Mouse (Mus musculus): ENCODE results near the gene 4930519P11Rik. TPM values are rescaled to one million over a fixed set of nuclear protein-coding genes. Genes with fewer than 3 reads are reported as not detected.

The 4930519P11Rik gene
- total RNA-seq, 2 experiments from 2014 or later = 0.71 to 1.3 TPM

DNA sequence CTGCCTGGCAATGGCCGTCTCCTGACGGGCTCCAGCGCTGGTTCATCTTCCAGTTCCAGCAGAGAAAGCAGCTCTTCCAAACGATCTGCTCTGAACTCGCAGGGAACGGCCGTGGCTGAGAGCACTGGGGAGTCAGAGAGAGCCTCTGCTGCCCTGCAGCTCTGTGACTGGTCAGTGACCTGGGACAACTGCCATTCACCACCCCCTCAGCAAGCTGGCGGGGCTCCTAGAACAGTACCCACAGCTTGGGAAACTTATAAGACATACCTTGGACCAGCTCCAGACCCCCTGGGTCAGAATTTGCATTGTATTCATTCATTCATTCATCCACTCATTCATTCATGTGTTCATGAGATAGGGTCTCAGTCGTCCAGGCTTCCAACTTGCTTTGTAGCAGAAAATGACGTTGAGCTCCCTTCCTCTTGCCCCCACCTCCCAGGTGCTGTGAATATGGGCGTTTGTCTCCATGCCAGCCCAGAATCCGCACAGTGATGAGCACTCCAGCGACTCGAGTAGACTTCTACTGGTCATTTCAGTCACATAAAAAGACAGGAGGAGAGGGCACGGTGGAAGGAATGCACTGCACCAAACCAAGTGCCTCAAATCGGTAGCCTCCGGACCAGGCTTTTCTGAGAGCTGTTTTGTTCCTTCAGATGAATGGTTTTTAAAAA is 28.2 kb downstream of the 4930519P11Rik start:
- no peak for DNase-seq (ENCODE audit: low spot score in 2 of 2)

DNA sequence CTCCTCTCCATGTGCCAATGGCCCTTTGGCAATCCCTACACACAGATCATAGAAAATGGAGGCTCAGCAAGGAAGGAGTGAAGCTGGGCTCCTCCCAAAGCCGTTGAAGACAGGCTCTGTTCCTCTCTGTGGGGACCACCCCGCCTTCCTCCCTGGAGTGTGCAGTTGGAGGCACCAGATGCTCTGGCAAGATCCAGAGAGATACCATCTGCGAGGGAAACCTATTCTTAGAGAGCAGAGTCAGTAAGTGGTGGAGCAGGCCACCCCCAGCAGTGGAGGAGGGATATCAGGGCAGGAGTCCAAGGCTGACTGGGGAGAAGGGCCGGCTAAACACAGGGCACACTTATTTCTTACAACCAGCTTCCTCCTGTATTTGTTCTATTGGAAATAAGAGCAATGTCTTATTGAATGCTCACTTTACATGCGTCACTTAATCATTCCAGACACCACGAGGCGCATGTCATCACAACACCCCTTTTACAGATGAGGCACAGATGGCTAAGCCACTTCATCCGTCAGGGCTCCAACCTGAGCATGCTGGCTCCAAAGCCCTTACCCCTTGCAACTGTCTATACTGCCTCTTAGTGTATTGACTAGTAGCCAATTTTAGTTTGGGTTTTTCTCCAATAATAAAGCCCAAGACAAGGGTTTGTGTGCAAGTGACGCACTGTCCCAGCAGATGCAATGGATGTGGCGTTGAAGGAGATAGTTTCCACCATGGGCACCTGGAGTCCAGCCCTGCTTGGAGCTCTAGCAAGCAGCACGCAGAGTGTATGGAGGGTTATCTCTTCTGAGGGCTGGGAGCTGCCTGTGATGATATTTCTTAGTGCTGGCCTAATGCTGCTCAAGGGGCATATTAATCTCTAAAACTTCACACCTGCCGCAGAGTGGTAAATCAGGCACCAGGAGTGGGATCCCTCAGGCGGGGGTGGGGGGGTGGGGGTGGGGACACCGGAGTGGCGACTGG is 29.0 kb downstream of the 4930519P11Rik start:
- no peak for DNase-seq (ENCODE audit: low spot score in 2 of 2)

DNA sequence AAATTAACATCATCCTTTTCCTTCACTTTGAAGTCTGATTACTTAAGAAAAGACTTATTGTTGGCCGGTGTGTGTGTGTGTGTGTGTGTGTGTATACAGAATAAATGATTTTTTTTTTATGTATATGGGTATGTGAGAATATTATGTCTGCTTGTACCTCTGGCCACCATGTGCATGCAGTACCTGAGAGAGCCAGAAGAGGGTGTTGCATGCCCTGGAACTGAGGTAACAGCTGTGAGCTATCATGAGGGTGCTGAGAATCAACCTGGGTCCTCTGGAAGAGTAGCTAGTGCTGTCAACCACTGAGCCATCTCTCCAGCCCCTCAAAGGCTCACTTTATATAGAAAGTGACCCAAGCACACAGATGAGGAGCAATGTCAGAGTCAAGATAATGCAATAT is 31.8 kb downstream of the 4930519P11Rik start:
- DNase-seq (ENCODE audit: low spot score in 2 of 2) = no peak

DNA sequence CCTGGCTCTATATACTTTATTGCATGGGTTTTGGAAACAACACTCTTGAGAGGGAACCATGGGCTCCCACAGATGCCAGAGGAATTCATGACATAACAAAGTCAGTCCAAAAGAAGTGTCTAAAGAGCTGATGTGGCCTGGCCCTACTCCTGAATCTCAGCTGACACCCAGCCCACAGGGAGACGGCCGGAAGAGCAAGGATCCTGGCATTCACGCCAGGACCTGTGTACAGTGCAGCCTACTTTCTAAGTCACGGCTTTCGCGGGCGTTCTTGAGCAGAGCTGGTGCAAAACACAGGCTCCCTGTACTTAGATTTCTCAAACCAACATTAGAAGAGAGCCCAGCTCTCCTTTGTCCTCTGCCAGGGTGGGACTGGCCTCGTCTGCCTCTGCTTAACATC is 32.7 kb downstream of the 4930519P11Rik start:
- no peak for DNase-seq (ENCODE audit: low spot score in 2 of 2)

DNA sequence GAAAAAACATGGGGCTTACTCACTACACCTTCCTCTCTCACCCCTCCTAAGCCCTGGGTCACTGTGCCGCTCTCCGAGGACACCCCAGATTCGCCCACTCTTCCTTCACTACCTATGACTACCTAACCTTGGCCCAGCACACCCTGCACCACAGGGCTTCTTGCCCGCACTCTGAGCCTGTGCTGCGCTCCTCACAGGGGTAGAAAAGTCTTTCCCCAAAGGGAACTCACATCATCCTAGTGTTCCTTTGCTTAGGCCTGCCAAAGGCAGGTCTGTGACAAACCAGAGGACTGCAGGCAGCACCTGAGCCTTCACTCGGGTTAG is 35.5 kb downstream of the 4930519P11Rik start:
- DNase-seq (ENCODE audit: low spot score in 2 of 2) = no peak

DNA sequence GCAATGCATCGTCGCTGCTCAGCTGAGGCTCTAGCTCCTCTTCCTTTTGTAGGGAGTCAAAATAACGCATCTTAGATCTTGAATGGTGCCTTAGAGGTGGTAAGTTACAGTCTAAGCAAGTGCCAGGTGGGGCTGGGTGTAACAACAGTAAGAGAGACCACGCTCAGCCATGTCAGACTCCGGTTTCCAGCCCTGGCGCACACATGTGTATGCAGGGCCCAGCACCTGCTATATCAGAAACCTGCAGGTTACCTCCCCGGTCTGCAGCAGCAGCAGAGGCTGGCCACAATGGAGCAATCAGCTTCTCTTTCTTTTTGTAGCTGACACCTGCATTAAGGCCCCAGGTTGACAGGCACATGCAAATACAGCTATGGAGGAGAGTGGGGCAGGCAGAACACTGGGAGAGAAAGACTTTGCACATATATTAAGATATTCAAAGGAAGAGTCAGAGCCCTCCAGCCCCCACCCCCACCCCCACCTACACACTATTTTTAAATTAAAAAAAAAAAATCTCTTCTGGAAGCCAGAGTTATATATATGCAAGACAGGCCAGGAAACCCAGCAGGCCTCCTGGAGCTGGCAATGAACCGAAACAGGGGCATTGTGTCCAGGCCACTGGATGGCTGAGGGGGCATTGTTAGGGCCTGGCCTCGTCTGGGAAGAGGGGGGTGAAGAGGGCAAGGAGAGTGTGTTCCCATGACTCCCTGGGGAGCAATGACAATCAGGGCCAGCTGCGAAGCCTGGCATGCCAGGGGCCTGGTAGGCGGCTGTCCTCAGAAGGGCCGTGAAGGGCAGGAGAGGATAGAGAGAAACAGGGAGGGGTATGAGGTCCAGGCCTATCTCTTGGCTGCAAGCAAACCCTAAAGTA is 36.1 kb downstream of the 4930519P11Rik start:
- DNase-seq (ENCODE audit: low spot score in 2 of 2) = no peak

DNA sequence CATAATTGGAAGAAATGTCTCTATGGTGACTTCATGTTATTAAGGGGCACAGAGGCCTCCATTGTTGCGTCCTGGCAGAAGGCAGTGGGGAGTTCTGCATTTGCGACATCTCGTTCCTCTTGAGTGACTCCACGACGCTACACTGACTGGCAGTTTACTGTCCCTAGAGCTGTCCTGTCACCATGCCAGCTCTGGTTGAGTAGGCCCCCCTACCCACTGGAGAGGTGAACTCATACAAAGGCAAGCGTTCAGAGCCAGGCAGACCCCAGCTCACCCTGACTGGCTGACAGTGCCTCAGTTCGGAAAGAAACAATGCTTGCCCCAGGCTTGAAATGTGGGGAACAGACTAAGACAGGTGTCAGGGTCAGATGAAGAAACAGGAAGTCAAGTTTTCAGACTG is 39.0 kb downstream of the 4930519P11Rik start:
- DNase-seq (ENCODE audit: low spot score in 2 of 2) = no peak

DNA sequence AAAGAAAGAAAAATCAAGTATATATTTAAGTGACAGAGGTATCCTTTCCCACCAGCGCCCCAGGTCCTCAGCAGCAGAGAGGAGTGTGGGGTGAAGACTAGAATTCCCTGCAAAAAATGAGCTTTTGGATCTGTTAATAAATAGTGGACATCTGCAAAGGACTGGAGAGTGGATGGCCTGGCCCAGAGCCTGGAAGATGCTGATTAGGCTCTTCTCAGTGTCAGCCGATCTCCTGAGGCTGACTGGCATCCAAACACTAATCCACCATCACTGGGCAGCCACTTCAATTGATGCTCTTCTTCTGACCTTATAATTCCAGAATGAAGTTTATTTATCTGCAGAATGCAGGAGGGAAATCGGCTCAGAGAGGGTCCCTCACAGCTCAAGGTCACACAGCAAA is 40.2 kb downstream of the 4930519P11Rik start:
- DNase-seq (ENCODE audit: low spot score in 2 of 2) = no peak

DNA sequence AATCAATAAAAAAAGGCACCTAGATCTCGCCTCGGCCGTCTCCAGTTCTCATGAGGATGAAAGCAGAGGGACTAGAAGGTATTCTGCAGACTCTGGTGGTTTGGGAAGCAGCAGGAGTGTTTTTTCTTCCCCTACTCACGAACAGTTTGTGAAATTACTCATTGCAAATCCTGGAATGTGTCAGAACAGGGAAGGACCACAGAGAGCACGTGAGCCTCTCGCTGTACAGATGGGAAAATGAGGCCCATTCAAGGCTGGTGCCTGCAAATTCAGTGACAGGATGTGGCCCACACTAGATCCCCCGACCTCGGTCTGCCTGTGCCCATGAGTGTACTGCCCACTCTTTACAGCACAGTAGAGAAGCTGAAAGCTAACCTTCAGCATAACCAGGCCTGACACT is 41.3 kb downstream of the 4930519P11Rik start:
- no peak for DNase-seq (ENCODE audit: low spot score in 2 of 2)

DNA sequence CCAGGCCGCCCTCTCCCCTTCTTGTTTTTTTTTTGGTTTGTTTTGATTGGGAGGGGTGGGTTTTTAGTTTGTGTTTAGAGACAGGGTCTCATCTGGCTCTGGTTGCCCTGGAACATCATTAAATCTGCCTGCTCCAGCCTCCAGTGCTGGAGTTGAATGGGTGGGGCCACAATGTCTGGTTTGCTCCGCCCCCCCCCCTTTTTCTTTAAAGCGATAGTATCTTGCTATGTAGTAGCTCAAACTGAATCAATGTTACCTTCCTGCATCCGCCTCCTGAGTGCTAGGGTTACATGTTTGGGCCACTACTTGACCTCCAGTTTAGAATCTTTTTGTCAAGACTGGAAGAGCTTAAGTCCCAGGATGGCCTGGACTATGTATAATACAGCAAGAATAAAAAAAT is 42.0 kb downstream of the 4930519P11Rik start:
- DNase-seq (ENCODE audit: low spot score in 2 of 2) = no peak

DNA sequence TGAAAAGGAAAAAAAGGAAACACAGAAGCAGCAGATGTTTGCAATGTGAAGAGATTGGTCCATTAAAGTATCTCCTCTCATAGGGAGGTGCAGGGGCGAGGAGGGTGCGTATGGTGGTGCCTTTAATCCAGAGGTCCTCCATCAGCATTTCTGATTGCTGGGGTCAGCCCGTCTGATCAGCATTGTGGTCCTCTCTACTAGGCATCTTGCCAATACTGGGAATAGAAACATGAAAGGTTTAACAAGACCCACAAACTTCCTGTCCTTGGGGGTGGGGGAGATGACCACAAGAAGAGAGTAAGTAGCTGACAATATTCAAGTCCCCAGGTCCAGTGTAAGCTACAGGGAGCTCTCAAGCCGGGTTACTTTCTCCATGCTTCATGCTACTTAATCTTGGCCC is 42.6 kb downstream of the 4930519P11Rik start:
- DNase-seq (ENCODE audit: low spot score in 2 of 2) = no peak

DNA sequence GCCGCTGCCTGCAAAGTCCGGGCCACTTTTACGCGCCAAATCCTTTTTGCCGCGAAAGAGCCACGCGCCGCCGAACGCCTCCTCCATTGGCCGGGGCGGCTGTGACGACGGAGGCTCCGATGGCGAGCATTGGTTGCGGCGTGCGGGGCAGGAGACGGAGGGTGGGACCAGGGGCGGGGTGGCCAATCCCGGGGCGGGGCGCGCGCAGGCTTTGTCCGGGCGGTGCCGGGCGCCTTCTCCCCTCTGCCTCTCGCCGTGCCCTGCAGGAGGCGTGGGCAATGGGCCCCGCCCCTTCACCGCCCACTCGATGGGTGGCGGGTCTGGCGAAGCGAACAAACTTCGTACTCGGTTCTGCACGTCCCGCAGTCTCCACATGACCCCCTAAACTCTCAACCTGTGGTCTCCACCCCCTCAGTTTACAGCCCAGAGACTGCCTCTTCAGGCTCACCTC is 43.4 kb downstream of the 4930519P11Rik start, which contains the start of gene E2f1:
Gene E2f1 (minus strand): TSS at position 57 of the 451 bp plus-strand sequence.
- DNase-seq (ENCODE audit: low spot score in 2 of 2) = peak; percentile 91

DNA sequence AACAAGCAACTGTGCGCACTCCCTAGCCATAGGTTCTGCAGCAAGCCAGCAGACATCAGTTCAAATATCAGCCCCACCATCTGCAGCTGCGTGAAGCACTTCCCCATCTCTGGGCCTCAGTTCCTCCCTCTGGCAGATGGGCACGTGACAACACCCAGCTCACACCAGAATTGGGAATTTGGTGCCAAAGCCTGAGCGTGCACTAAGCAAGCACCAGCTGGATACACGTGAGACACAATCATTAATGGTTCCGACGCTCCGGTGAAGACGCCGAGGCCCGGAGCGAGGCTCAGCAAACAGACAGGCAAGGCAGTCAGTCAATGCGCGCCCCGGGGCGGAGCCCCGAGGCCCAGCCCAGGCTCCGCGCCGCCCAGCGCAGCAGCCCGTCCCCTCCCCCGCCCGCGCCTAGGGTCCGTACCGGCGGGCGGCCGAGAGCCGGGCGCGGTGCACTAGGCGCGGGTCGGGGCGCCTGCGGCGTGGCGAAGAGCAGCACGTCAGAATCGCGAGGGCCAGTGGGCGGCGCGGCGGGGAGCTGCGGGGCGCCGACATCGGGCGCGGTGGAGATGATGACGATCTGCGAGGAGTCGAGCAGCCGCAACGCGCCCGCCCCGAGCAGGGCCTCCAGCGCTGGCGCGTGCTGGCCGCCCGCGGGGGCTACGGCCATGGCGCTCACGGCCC is 44.0 kb downstream of the 4930519P11Rik start:
- peak; percentile 37 to 51 for DNase-seq (ENCODE audit: low spot score in 2 of 2)

DNA sequence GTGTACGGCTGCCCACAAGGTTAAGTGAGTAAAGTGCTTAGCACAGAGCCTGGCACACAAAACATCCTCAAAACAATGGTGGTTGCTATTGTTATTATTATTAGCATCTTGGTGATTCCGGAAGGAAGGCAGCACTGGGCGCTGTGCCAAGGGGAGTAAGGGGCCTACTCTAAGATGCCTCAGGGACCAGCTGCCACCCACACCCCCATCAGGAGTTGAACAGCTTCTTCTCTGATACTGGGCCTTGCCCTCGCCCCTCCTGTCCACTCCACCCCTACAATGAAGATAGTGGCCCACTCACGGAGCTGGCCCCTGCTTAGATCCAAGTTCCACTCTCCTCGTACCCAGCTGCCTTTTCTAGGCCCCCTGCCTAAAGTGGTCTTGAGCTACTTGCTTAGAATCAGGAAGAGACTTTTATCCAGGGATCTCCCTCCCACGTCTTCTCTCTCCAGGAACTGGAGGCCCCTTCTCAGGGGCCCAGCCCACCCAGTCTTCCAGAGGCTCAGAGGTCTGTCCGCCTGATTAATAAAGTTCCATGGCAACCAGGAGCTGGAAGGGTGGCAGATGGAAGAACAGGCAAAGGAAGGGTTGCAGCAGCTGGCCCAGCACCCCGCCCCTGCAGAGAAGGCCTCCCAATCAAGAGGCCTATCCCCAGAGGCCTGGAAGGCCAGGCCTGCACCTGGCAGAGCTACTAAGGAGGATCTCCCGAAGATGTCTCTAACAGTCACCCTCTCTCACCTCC is 44.7 kb downstream of the 4930519P11Rik start:
- no peak for DNase-seq (ENCODE audit: low spot score in 2 of 2)

DNA sequence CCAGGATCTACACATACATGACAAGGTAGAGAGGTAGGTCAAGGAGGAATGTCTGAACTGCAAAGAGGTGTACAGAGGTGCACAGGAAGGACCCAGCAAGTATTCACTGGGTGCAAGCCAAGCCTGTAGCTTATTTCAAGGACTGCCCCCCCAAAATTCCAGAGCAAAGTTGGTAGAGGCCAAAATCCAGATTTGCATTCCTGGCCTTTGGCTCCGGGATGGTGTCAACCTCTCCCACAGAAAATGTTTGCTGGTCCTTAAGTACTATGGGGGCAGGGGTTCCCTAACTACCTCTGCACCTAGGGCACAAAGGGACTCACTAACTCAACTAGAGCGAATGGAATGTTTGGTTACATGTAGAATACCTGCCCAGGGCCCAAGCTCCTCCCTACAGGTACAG is 45.5 kb downstream of the 4930519P11Rik start:
- DNase-seq (ENCODE audit: low spot score in 2 of 2) = no peak

DNA sequence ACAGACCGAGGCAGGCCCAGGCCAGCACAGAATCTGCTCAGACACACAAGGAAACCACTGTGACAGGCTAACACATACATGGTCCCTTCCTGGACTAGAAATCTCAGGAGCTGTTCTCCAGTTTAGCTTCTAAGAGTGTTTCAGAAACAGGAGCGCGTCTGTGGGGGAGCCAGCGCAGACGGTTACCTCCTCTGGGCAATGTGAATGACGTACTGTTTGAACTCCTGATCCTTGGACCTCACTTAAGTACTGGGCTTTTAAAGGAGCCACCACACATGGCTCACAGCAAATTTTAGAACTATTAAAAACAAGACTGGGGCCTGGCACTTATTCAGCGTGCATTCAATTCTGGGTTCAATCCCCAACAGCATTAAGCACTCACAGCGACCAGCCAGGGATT is 46.6 kb downstream of the 4930519P11Rik start:
- DNase-seq (ENCODE audit: low spot score in 2 of 2) = no peak

DNA sequence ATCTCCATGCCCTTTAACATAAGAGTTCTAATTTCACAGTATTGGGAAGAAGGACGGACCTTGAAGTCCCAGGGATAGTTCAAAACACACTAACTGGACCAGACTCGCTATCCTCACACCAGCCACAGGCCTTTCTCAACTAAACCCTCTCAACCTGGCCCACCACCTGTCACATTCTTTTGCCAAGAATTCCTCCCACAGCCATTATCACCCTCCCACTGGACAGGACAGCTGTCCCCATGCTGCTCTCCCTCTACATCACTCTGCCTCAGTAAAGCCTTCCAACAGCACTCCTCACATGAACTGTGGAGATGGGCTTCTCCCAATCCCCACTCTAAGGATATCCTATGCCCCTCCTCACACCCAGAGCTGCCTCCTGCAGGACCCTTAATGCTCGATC is 47.7 kb downstream of the 4930519P11Rik start:
- DNase-seq (ENCODE audit: low spot score in 2 of 2) = no peak

DNA sequence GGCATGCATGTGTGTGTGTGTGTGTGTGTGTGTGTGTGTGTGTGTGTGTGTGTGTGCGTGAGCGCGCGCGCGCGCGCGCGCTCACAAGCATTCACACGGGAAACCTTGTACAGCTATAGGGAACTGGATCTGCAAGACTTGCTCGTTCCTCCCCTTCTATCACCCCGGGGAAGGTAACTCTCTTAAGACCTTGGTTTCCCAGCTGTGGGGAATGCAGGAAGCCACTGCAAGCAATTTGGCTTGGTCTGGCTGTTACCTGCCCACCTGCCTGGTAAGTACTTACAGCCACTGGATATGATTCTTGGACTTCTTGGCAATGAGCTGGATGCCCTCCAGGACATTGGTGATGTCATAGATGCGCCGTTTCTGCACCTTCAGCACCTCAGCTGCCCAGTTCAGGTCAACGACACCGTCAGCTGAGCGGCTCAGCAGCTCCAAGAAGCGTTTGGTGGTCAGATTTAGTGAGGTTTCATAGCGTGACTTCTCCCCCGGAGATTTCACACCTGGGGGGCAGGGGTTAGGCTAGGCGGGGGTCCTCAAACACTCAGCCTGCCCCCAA is 49.5 kb downstream of the 4930519P11Rik start:
- DNase-seq (ENCODE audit: low spot score in 2 of 2) = no peak
